Mouse (Mus musculus) limb, embryonic 14.5 days (tissue): Measurements from ENCODE around the gene Hspa8. TPM values are rescaled to one million over a fixed set of nuclear protein-coding genes. Genes with fewer than 3 reads are reported as not detected.

Experiments
- ATAC-seq: fragments of 200-750 bp; cut with Nextera tagmentation; 2 replicates; pipeline ENCODE4 v1.8.0; 2017; ENCODE audit warnings: low read depth, moderate number of reproducible peaks, moderate TSS enrichment; ENCODE audit not compliant: low FRiP score
- DNase-seq: peaks from one replicate; pipeline ENCODE4 v3.0.0-alpha.2; 2015; ENCODE audit warnings: low spot score
- H3K27ac ChIP-seq: fragments of 300-500 bp; sonication (generic); replicated peaks from 2 replicates; pipeline ENCODE4 v1.5.1; 2014; ENCODE audit warnings: low read depth, mild to moderate bottlenecking, low read length, moderate library complexity, mixed read lengths
- H3K27me3 ChIP-seq: fragments of 300-500 bp; sonication (generic); 2 replicates; pipeline ENCODE4 v1.6.1; 2014; ENCODE audit warnings: low read length, mixed read lengths; ENCODE audit not compliant: control insufficient read depth, insufficient read depth
- H3K36me3 ChIP-seq: fragments of 300-500 bp; sonication (generic); 2 replicates; pipeline ENCODE4 v1.6.1; 2014; ENCODE audit warnings: mild to moderate bottlenecking, low read length, moderate library complexity, mixed read lengths; ENCODE audit not compliant: control insufficient read depth, insufficient read depth
- H3K4me1 ChIP-seq: fragments of 300-500 bp; sonication (generic); 2 replicates; pipeline ENCODE4 v1.6.1; 2014; ENCODE audit warnings: antibody characterized with exemption, low read length, mixed read lengths; ENCODE audit not compliant: control insufficient read depth, insufficient read depth
- H3K4me2 ChIP-seq: fragments of 300-500 bp; sonication (generic); replicated peaks from 2 replicates; pipeline ENCODE4 v1.6.1; 2014; ENCODE audit warnings: low read depth, mild to moderate bottlenecking, low read length, moderate library complexity; ENCODE audit not compliant: severe bottlenecking
- H3K4me3 ChIP-seq: fragments of 300-500 bp; sonication (generic); replicated peaks from 2 replicates; pipeline ENCODE4 v1.5.1; 2014; ENCODE audit warnings: low read length
- H3K9ac ChIP-seq: fragments of 300-500 bp; sonication (generic); 2 replicates; pipeline ENCODE4 v1.6.1; 2014; ENCODE audit warnings: mild to moderate bottlenecking, low read depth, low read length, moderate library complexity; ENCODE audit not compliant: severe bottlenecking
- H3K9me3 ChIP-seq: fragments of 300-500 bp; sonication (generic); 2 replicates; pipeline ENCODE4 v1.6.1; 2016; ENCODE audit warnings: low read length; ENCODE audit not compliant: control insufficient read depth
- POLR2A ChIP-seq: fragments of 200-500 bp; IDR thresholded peaks from 2 replicates; pipeline ENCODE4 v1.8.0; 2012; ENCODE audit warnings: inconsistent platforms, mild to moderate bottlenecking, moderate library complexity, borderline replicate concordance; ENCODE audit not compliant: insufficient read depth, insufficient read length; ENCODE audit errors: extremely low read depth
- WGBS: fragments of 180-500 bp; shearing (Covaris S2); extraction: QIAGEN DNeasy Blood & Tissue Kit; methylation state at CpG from one replicate; pipeline ENCODE4 v1.1.7; 2014; 5-methylcytosine and 5-hydroxymethylcytosine counted together
- polyA plus RNA-seq, 2 experiments: library from polyadenylated mRNA; depleted of rRNA in 1 of 2; stranded (reverse) in 1 of 2; unstranded in 1 of 2; fragments of >200 nt; fragmentation: Nextera tagmentation in 1 of 2; extraction: Ambion mirVana in 1 of 2; gene quantifications; 2 replicates each; pipeline versions ENCODE4 v1.2.1 to v1.2.3; 2012 to 2014

The Hspa8 gene
- polyA plus RNA-seq, 2 experiments, result 2,023 to 2,115 TPM

- no peak overlapping the region for H3K4me3 ChIP-seq
- DNase-seq (no peak), ATAC-seq (no peak)
- no peak overlapping the region for H3K4me2 ChIP-seq
- H3K27me3 ChIP-seq, result no peaks in the 10 kb centered on the region
- peaks cover 45% of the 10 kb centered on the region for H3K36me3 ChIP-seq
- peaks cover 8% of the 10 kb centered on the region; the same call in 1 of the 2 replicates for H3K4me1 ChIP-seq
- WGBS, result 93% methylated on average over 6 of the region's 6 CpGs
- H3K27ac ChIP-seq, result no peak overlapping the region
- no peak overlapping the region for H3K9ac ChIP-seq
- H3K9me3 ChIP-seq, result no peaks in the 10 kb centered on the region
- no peak for TF ChIP-seq POLR2A
Measured at GRCm38 (mm10) chr9:40762354-40762753, 38.4 kb upstream of the Hspa8 start.

GRCm38 (mm10) chr9:40764887-40765580 lies 35.8 kb upstream of the Hspa8 start:
- Histone ChIP-seq H3K4me1 (no peaks in the 10 kb centered on the region), H3K9ac (no peak overlapping the region), H3K4me2 (no peak overlapping the region), H3K36me3 (peaks cover 51% of the 10 kb centered on the region), H3K4me3 (no peak overlapping the region), H3K27me3 (no peaks in the 10 kb centered on the region), H3K9me3 (no peaks in the 10 kb centered on the region), H3K27ac (no peak overlapping the region)
- ATAC-seq (no peak), DNase-seq (no peak)
- 82% methylated on average over 9 of the region's 9 CpGs for WGBS
- TF ChIP-seq POLR2A, result no peak

GRCm38 (mm10) chr9:40765581-40765940 lies 35.2 kb upstream of the Hspa8 start:
- 75% methylated on average over 12 of the region's 12 CpGs for WGBS
- Histone ChIP-seq H3K36me3 (peaks cover 52% of the 10 kb centered on the region), H3K4me3 (no peak overlapping the region), H3K9ac (no peak overlapping the region), H3K4me1 (no peaks in the 10 kb centered on the region), H3K4me2 (no peak overlapping the region), H3K27ac (no peak overlapping the region), H3K9me3 (no peaks in the 10 kb centered on the region), H3K27me3 (no peaks in the 10 kb centered on the region)
- DNase-seq (no peak), ATAC-seq (no peak)
- no peak for TF ChIP-seq POLR2A

GRCm38 (mm10) chr9:40766058-40766605 lies 34.7 kb upstream of the Hspa8 start:
- DNase-seq, result no peak
- no peak for TF ChIP-seq POLR2A
- no peak for ATAC-seq
- H3K4me1 ChIP-seq, result no peaks in the 10 kb centered on the region
- H3K4me3 ChIP-seq, result no peak overlapping the region
- H3K27ac ChIP-seq, result no peak overlapping the region
- 74% methylated on average over 7 of the region's 7 CpGs for WGBS
- H3K9ac ChIP-seq, result no peak overlapping the region
- peaks cover 50% of the 10 kb centered on the region for H3K36me3 ChIP-seq
- no peaks in the 10 kb centered on the region for H3K9me3 ChIP-seq
- no peaks in the 10 kb centered on the region for H3K27me3 ChIP-seq
- H3K4me2 ChIP-seq, result no peak overlapping the region

GRCm38 (mm10) chr9:40767946-40768345 lies 32.8 kb upstream of the Hspa8 start:
- Histone ChIP-seq H3K9ac (no peak overlapping the region), H3K9me3 (no peaks in the 10 kb centered on the region), H3K36me3 (peaks cover 54% of the 10 kb centered on the region), H3K4me3 (no peak overlapping the region), H3K4me2 (no peak overlapping the region), H3K4me1 (no peaks in the 10 kb centered on the region), H3K27me3 (no peaks in the 10 kb centered on the region), H3K27ac (no peak overlapping the region)
- no peak for TF ChIP-seq POLR2A
- DNase-seq, result no peak
- 79% methylated on average over 4 of the region's 4 CpGs for WGBS
- ATAC-seq, result no peak
